Mouse (Mus musculus) hindbrain, embryonic 13.5 days (tissue): ENCODE results near the gene Mybpc3. TPM values are rescaled to one million over a fixed set of nuclear protein-coding genes. Genes with fewer than 3 reads are reported as not detected.

ENCODE experiments used
- ATAC-seq: fragments of 200-750 bp; cut with Nextera tagmentation; 2 replicates; pipeline ENCODE4 v1.8.0; 2017; ENCODE audit warnings: moderate TSS enrichment; ENCODE audit not compliant: low FRiP score
- H3K27ac ChIP-seq: fragments of 300-500 bp; sonication (generic); 2 replicates; pipeline ENCODE4 v1.5.1; 2015; ENCODE audit warnings: inconsistent platforms, mild to moderate bottlenecking, moderate library complexity
- H3K27me3 ChIP-seq: fragments of 300-500 bp; sonication (generic); 2 replicates; pipeline ENCODE4 v1.6.1; 2015; ENCODE audit warnings: mild to moderate bottlenecking, inconsistent platforms
- H3K36me3 ChIP-seq: fragments of 300-500 bp; sonication (generic); 2 replicates; pipeline ENCODE4 v1.6.1; 2015; ENCODE audit warnings: mild to moderate bottlenecking, inconsistent platforms
- H3K4me1 ChIP-seq: fragments of 300-500 bp; sonication (generic); replicated peaks from 2 replicates; pipeline ENCODE4 v1.6.1; 2015; ENCODE audit warnings: inconsistent platforms
- H3K4me2 ChIP-seq: fragments of 300-500 bp; sonication (generic); 2 replicates; pipeline ENCODE4 v1.6.1; 2015; ENCODE audit warnings: inconsistent platforms, mild to moderate bottlenecking, moderate library complexity
- H3K4me3 ChIP-seq: fragments of 300-500 bp; sonication (generic); 2 replicates; pipeline ENCODE4 v1.5.1; 2015; ENCODE audit warnings: mild to moderate bottlenecking, inconsistent platforms
- H3K9ac ChIP-seq: fragments of 300-500 bp; sonication (generic); 2 replicates; pipeline ENCODE4 v1.6.1; 2015; ENCODE audit warnings: mild to moderate bottlenecking, inconsistent platforms
- H3K9me3 ChIP-seq: fragments of 300-500 bp; sonication (generic); 2 replicates; pipeline ENCODE4 v1.6.1; 2016; ENCODE audit warnings: inconsistent platforms
- WGBS: fragments of 180-500 bp; shearing (Covaris S2); methylation state at CpG from one replicate; pipeline ENCODE4 v1.1.7; 2015; 5-methylcytosine and 5-hydroxymethylcytosine counted together
- polyA plus RNA-seq: library from polyadenylated mRNA; unstranded; fragments of >200 nt; fragmentation: Nextera tagmentation; extraction: Ambion mirVana; gene quantifications from 2 replicates; pipeline ENCODE4 v1.2.1, GENCODE M21; 2015

Mybpc3 gene
- polyA plus RNA-seq, 1 experiment from 2014 or later = 0.23 TPM

DNA sequence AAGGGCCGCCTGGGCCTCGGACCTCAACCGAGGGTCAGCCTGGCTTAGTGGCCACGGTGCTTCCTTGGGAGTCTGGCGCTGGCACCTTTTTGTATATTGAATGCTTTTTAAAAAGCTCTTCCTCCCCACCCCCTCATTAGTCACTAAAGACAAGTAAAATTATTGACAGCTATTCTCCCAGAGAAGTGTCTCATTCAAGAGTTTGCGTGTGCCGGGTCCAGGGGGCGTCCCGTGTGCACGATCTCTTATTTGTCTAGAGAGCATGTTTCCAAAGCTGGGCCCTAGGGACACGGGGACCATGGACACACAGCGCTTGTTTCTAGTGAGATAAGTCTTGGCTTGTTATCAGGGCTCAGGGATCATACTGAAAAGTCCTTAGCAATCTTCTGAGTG, 2.4 kb upstream of the Mybpc3 start:
- Histone ChIP-seq H3K9ac (peak overlapping the region; percentile 60), H3K27ac (no peak overlapping the region), H3K9me3 (no peaks in the 10 kb centered on the region), H3K4me2 (peak overlapping the region; percentile 58), H3K4me1 (peaks cover 6% of the 10 kb centered on the region), H3K36me3 (no peaks in the 10 kb centered on the region), H3K27me3 (peaks cover 24% of the 10 kb centered on the region), H3K4me3 (peak overlapping the region; percentile 36)
- ATAC-seq = no peak
- WGBS = 35% methylated on average over 12 of the region's 12 CpGs

- Histone ChIP-seq H3K4me1 (peaks cover 6% of the 10 kb centered on the region), H3K9me3 (no peaks in the 10 kb centered on the region), H3K27me3 (peaks cover 30% of the 10 kb centered on the region), H3K4me2 (no peak overlapping the region), H3K27ac (no peak overlapping the region), H3K9ac (no peak overlapping the region), H3K4me3 (no peak overlapping the region), H3K36me3 (no peaks in the 10 kb centered on the region)
- 86% methylated on average over 5 of the region's 5 CpGs for WGBS
- no peak for ATAC-seq
Measured at GRCm38 (mm10) chr2:91116842-91117241, 1.1 kb upstream of the Mybpc3 start.

GRCm38 (mm10) chr2:91118647-91119046, 703 bp downstream of the Mybpc3 start:
- no peak for ATAC-seq
- 74% methylated on average over 1 of the region's 1 CpGs for WGBS
- Histone ChIP-seq H3K4me3 (no peak overlapping the region), H3K27ac (no peak overlapping the region), H3K27me3 (peaks cover 30% of the 10 kb centered on the region), H3K9me3 (no peaks in the 10 kb centered on the region), H3K9ac (no peak overlapping the region), H3K36me3 (no peaks in the 10 kb centered on the region), H3K4me2 (no peak overlapping the region), H3K4me1 (peaks cover 6% of the 10 kb centered on the region)

DNA sequence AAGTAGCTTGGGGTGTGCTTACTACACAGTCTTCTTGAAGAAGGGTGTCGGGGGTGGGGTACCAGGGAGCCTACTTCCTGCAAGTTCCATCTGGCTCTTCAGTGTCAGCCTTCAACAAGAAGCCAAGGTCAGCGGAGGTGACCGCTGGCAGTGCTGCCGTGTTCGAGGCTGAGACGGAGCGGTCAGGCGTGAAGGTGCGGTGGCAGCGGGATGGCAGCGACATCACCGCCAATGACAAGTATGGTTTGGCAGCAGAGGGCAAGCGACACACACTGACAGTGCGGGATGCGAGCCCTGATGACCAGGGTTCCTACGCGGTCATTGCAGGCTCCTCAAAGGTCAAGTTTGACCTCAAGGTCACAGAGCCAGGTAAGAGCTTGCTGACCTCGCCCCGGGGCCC, 1.1 kb downstream of the Mybpc3 start:
- no peak overlapping the region for H3K27ac ChIP-seq
- ATAC-seq = no peak
- H3K4me1 ChIP-seq = peaks cover 6% of the 10 kb centered on the region
- no peaks in the 10 kb centered on the region for H3K9me3 ChIP-seq
- no peaks in the 10 kb centered on the region for H3K36me3 ChIP-seq
- H3K27me3 ChIP-seq = peaks cover 27% of the 10 kb centered on the region
- 91% methylated on average over 19 of the region's 19 CpGs for WGBS
- H3K4me2 ChIP-seq = no peak overlapping the region
- H3K4me3 ChIP-seq = no peak overlapping the region
- no peak overlapping the region for H3K9ac ChIP-seq

GRCm38 (mm10) chr2:91119551-91119950, 1.6 kb downstream of the Mybpc3 start:
- no peak for ATAC-seq
- WGBS = 88% methylated on average over 6 of the region's 6 CpGs

DNA sequence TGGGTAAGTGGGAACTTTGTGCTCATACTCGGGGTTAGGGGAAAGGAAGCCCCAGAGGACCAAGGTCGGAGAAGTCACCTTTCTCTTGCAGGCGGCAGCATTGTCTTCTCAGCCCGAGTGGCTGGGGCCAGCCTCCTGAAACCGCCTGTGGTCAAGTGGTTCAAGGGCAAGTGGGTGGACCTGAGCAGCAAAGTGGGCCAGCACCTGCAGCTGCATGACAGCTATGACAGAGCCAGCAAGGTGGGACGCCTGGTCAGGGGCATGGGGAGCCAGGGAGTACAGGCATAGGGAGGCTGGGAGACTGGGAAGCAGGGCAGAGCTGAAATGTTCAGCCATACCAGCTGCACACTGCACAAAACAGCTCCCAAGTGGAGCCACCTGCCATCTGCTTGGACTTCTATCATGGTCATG, 2.3 kb downstream of the Mybpc3 start:
- peaks cover 2% of the 10 kb centered on the region for H3K4me1 ChIP-seq
- no peak overlapping the region for H3K27ac ChIP-seq
- H3K9ac ChIP-seq = no peak overlapping the region
- ATAC-seq = no peak
- no peaks in the 10 kb centered on the region for H3K9me3 ChIP-seq
- no peak overlapping the region for H3K4me2 ChIP-seq
- H3K27me3 ChIP-seq = peaks cover 15% of the 10 kb centered on the region
- WGBS = 64% methylated on average over 6 of the region's 6 CpGs
- no peaks in the 10 kb centered on the region for H3K36me3 ChIP-seq
- H3K4me3 ChIP-seq = no peak overlapping the region

More at GRCm38 (mm10) chr2:91119551-91119950, 1.6 kb downstream of the Mybpc3 start:
- H3K36me3 ChIP-seq = no peaks in the 10 kb centered on the region
- no peak overlapping the region for H3K27ac ChIP-seq
- no peak overlapping the region for H3K4me3 ChIP-seq
- no peak overlapping the region for H3K4me2 ChIP-seq
- peaks cover 22% of the 10 kb centered on the region for H3K27me3 ChIP-seq
- no peak overlapping the region for H3K9ac ChIP-seq
- H3K9me3 ChIP-seq = no peaks in the 10 kb centered on the region
- peaks cover 6% of the 10 kb centered on the region for H3K4me1 ChIP-seq

- Histone ChIP-seq H3K9ac (no peak overlapping the region), H3K4me3 (no peak overlapping the region), H3K9me3 (no peaks in the 10 kb centered on the region), H3K4me2 (no peak overlapping the region), H3K4me1 (no peaks in the 10 kb centered on the region), H3K27me3 (peaks cover 8% of the 10 kb centered on the region), H3K36me3 (no peaks in the 10 kb centered on the region), H3K27ac (no peak overlapping the region)
- no peak for ATAC-seq
- WGBS = 88% methylated on average over 6 of the region's 6 CpGs
Measured at GRCm38 (mm10) chr2:91121011-91121410, 3.1 kb downstream of the Mybpc3 start.

- ATAC-seq = no peak
Measured at GRCm38 (mm10) chr2:91121497-91121896, 3.6 kb downstream of the Mybpc3 start.

DNA sequence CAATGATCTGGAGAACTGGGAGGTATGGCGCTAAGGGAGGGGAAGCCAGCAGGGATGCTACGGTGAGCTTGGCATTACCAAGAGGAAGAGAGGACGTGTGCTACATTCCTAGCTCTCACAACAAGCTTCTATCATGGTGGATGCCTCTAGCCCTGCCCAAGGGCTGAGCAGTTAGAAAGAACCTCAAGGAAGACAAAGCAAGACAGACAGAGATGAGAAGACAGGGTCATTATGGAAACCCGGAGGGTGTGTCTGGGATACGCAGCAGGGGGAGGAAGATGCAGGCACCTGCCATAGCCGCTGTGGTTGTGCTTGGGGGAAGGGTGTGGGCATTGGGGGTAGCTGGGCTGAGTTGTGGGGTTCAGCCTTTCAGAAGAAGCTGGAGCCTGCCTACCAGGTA, 5.6 kb downstream of the Mybpc3 start:
- no peaks in the 10 kb centered on the region for H3K4me1 ChIP-seq
- no peak overlapping the region for H3K4me3 ChIP-seq
- 0 out of 2 replicates have a peak, but pooled peaks cover 6% of the 10 kb centered on the region for H3K27me3 ChIP-seq
- H3K36me3 ChIP-seq = no peaks in the 10 kb centered on the region
- WGBS = 80% methylated on average over 6 of the region's 6 CpGs
- H3K4me2 ChIP-seq = no peak overlapping the region
- H3K9me3 ChIP-seq = no peaks in the 10 kb centered on the region
- H3K9ac ChIP-seq = no peak overlapping the region
- no peak overlapping the region for H3K27ac ChIP-seq
- ATAC-seq = no peak

More at GRCm38 (mm10) chr2:91121497-91121896, 3.6 kb downstream of the Mybpc3 start:
- Histone ChIP-seq H3K27ac (no peak overlapping the region), H3K9me3 (no peaks in the 10 kb centered on the region), H3K4me2 (no peak overlapping the region), H3K4me1 (no peaks in the 10 kb centered on the region), H3K4me3 (no peak overlapping the region), H3K9ac (no peak overlapping the region), H3K36me3 (no peaks in the 10 kb centered on the region), H3K27me3 (0 out of 2 replicates have a peak, but pooled peaks cover 6% of the 10 kb centered on the region)
- 68% methylated on average over 8 of the region's 8 CpGs for WGBS

- no peak overlapping the region for H3K4me2 ChIP-seq
- no peak for ATAC-seq
- no peak overlapping the region for H3K4me3 ChIP-seq
- WGBS = 89% methylated on average over 10 of the region's 10 CpGs
- H3K9ac ChIP-seq = no peak overlapping the region
- H3K9me3 ChIP-seq = no peaks in the 10 kb centered on the region
- no peak overlapping the region for H3K27ac ChIP-seq
- no peaks in the 10 kb centered on the region for H3K36me3 ChIP-seq
- H3K27me3 ChIP-seq = 0 out of 2 replicates have a peak, but pooled peaks cover 6% of the 10 kb centered on the region
- H3K4me1 ChIP-seq = no peaks in the 10 kb centered on the region
Measured at GRCm38 (mm10) chr2:91125101-91125500, 7.2 kb downstream of the Mybpc3 start.

DNA sequence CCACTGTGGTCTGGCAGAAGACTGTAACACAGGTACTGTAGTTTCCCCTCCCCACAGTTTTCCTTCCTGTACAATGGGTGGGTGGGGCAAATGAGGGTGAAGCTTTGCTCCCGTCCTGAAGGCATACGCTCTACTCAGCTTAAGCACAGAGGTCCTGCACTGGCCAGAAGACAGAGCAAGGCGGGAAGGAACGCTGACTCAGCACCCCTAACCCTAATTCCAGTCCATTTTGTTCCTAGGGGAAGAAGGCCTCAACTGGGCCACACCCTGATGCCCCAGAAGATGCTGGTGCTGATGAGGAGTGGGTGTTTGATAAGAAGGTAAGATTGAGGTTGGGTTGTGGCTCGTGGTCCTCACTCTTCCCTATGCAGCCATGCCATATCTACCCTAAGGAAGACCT, 10.8 kb downstream of the Mybpc3 start:
- Histone ChIP-seq H3K36me3 (no peaks in the 10 kb centered on the region), H3K27ac (no peak overlapping the region), H3K4me1 (no peaks in the 10 kb centered on the region), H3K4me3 (no peak overlapping the region), H3K4me2 (no peak overlapping the region), H3K27me3 (no peaks in the 10 kb centered on the region), H3K9me3 (no peaks in the 10 kb centered on the region), H3K9ac (no peak overlapping the region)
- 80% methylated on average over 5 of the region's 5 CpGs for WGBS
- ATAC-seq = no peak

DNA sequence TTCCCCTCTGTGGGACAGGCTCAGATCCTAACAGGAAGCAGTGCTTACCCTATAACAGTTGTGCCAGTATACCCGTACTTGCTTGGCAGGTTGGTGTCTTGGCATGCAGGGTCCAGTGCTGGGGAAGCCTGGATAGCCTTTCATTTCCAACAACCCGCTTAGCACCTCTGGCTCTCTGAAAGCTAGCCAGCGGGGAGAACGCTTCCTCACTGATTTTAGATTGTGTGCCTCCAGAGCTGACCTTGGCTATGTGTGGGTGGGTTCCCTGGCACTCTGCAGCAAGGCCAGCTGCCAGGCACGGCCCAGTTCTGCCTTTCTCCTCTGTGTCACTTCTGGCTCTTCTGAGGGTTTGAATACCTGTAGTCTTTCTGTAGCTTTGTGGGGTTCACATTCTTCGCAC, 12.2 kb downstream of the Mybpc3 start:
- no peak for ATAC-seq
- Histone ChIP-seq H3K4me3 (no peak overlapping the region), H3K9ac (no peak overlapping the region)

GRCm38 (mm10) chr2:91131251-91131650, 13.3 kb downstream of the Mybpc3 start:
- Histone ChIP-seq H3K27ac (no peak overlapping the region), H3K4me1 (no peaks in the 10 kb centered on the region)

More for the DNA sequence above, 12.2 kb downstream of the Mybpc3 start:
- WGBS = 94% methylated on average over 6 of the region's 6 CpGs
- Histone ChIP-seq H3K27ac (no peak overlapping the region), H3K4me2 (no peak overlapping the region), H3K36me3 (no peaks in the 10 kb centered on the region), H3K27me3 (no peaks in the 10 kb centered on the region), H3K9me3 (no peaks in the 10 kb centered on the region), H3K4me1 (no peaks in the 10 kb centered on the region)

More at GRCm38 (mm10) chr2:91131251-91131650, 13.3 kb downstream of the Mybpc3 start:
- no peak overlapping the region for H3K4me2 ChIP-seq
- no peaks in the 10 kb centered on the region for H3K27me3 ChIP-seq
- no peak overlapping the region for H3K4me3 ChIP-seq
- no peak overlapping the region for H3K9ac ChIP-seq
- H3K9me3 ChIP-seq = no peaks in the 10 kb centered on the region
- ATAC-seq = no peak
- peaks cover 4% of the 10 kb centered on the region; the same call in 1 of the 2 replicates for H3K36me3 ChIP-seq
- 93% methylated on average over 15 of the region's 15 CpGs for WGBS
